Mouse (Mus musculus) intestine, embryonic 14.5 days (tissue): Measurements from ENCODE around the gene Wrnip1. TPM values are rescaled to one million over a fixed set of nuclear protein-coding genes. Genes with fewer than 3 reads are reported as not detected.

Source experiments
- ATAC-seq: fragments of 200-750 bp; cut with Nextera tagmentation; replicated peaks from 2 replicates; pipeline ENCODE4 v1.8.0; 2017; ENCODE audit warnings: low read depth, moderate number of reproducible peaks, moderate TSS enrichment, moderate library complexity; ENCODE audit not compliant: low FRiP score, low TSS enrichment
- DNase-seq: peaks from one replicate; pipeline ENCODE4 v3.0.0-alpha.2; 2018; ENCODE audit warnings: low spot score
- H3K27ac ChIP-seq: fragments of 300-500 bp; sonication (generic); 2 replicates; pipeline ENCODE4 v1.5.1; 2014; ENCODE audit warnings: low read depth, mild to moderate bottlenecking, control low read depth
- H3K27me3 ChIP-seq: fragments of 300-500 bp; sonication (generic); replicated peaks from 2 replicates; pipeline ENCODE4 v1.6.1; 2014; ENCODE audit warnings: low read length, control low read depth; ENCODE audit not compliant: control insufficient read depth, insufficient read depth
- H3K36me3 ChIP-seq: fragments of 300-500 bp; sonication (generic); 2 replicates; pipeline ENCODE4 v1.6.1; 2014; ENCODE audit warnings: low read length, control low read depth; ENCODE audit not compliant: control insufficient read depth, insufficient read depth
- H3K4me1 ChIP-seq: fragments of 300-500 bp; sonication (generic); replicated peaks from 2 replicates; pipeline ENCODE4 v1.6.1; 2014; ENCODE audit warnings: low read length, control low read depth, mixed read lengths; ENCODE audit not compliant: control insufficient read depth, insufficient read depth
- H3K4me2 ChIP-seq: fragments of 300-500 bp; sonication (generic); 2 replicates; pipeline ENCODE4 v1.6.1; 2014; ENCODE audit warnings: low read length
- H3K4me3 ChIP-seq: fragments of 300-500 bp; sonication (generic); 2 replicates; pipeline ENCODE4 v1.5.1; 2014; ENCODE audit warnings: low read depth, low read length, control low read depth, mixed read lengths
- H3K9ac ChIP-seq: fragments of 300-500 bp; sonication (generic); 2 replicates; pipeline ENCODE4 v1.6.1; 2014; ENCODE audit warnings: mild to moderate bottlenecking, low read length
- H3K9me3 ChIP-seq: fragments of 300-500 bp; sonication (generic); 2 replicates; pipeline ENCODE4 v1.6.1; 2016; ENCODE audit warnings: low read length, control low read depth; ENCODE audit not compliant: control insufficient read depth
- WGBS: fragments of 180-500 bp; shearing (Covaris S2); extraction: QIAGEN DNeasy Blood & Tissue Kit; methylation state at CpG from one replicate; pipeline ENCODE4 v1.1.7; 2014; 5-methylcytosine and 5-hydroxymethylcytosine counted together
- polyA plus RNA-seq: library from polyadenylated mRNA; unstranded; fragments of >200 nt; fragmentation: Nextera tagmentation; extraction: Ambion mirVana; gene quantifications from 2 replicates; pipeline ENCODE4 v1.2.1, GENCODE M21; 2014

Wrnip1 gene
- 16.7 and 20.7 TPM in 2 replicates for polyA plus RNA-seq

DNA sequence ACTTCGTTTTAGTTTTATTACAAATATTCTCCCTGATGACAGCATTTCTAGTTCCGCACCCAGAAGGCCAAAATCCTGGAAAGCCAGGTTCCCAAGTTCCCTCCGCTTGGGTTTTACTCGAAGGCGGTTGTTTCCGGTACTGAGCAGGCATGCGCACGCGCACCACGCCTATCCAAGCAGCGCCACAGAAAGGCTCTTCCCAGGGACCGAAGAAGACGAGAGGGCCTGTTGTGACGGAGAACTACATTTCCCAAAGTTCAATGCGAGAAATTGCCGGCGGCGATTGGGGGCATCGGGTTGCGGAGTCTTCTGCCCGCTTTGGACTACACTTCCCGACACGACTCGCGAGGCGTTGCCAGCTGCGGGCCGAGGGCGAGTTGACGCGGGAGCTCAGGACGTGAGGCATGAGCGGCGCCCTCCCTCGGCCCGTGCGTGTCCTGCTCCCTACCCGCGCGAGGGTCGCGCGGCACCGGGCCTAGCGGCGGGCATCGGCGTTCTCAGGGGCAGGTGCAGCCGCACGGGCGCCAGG lies at the start of gene Wrnip1:
TSS of gene Wrnip1 (plus strand) at position 346 of the 529 bp plus-strand sequence.
- Histone ChIP-seq H3K4me2 (peak within 1 kb of the TSS; percentile 86), H3K9me3 (no peaks in the 10 kb centered on the region), H3K27me3 (no peaks in the 10 kb centered on the region), H3K4me3 (peak within 1 kb of the TSS; percentile 82), H3K9ac (peak within 1 kb of the TSS; percentile 74), H3K27ac (peak within 1 kb of the TSS; percentile 59), H3K36me3 (peaks cover 19% of the 10 kb centered on the region), H3K4me1 (peaks cover 12% of the 10 kb centered on the region)
- under 1% methylated on average over 50 of the region's 51 CpGs for WGBS
- DNase-seq: peak; percentile 91
- peak; percentile 97 for ATAC-seq

DNA sequence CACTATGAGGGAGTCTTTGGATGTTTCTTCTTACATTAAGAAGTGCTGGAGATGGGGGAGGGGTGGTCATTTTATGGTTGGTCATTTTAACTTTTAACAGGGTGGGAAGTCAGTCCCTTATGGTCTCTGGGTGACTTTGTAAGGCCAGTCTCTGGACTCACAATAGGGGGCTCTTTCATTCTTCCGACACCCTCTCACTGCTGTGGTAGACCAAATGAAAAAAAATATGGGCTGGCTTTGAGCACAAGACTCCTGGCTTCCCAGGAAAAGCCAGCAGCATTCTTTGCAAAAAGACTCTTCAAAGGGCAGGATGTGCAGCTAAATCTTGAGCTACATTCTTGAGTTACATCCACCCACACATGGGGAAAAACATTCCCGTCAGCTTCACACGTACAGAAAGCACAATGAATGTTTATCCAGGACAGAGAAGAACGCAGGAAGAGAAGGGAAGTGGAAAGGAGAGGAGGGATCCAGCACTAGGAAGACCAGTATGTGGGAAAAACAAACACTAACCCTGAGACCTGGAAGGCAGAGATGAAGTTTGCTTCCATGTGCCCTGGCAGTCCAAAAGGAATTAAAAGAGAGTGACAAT lies 49.7 kb upstream of the Wrnip1 start:
- Histone ChIP-seq H3K9ac (no peak overlapping the region), H3K27me3 (no peaks in the 10 kb centered on the region), H3K27ac (no peak overlapping the region), H3K4me2 (no peak overlapping the region), H3K36me3 (no peaks in the 10 kb centered on the region), H3K4me3 (no peak overlapping the region), H3K9me3 (no peaks in the 10 kb centered on the region), H3K4me1 (no peaks in the 10 kb centered on the region)
- 21% methylated on average over 4 of the region's 4 CpGs for WGBS
- no peak for DNase-seq
- no peak for ATAC-seq

DNA sequence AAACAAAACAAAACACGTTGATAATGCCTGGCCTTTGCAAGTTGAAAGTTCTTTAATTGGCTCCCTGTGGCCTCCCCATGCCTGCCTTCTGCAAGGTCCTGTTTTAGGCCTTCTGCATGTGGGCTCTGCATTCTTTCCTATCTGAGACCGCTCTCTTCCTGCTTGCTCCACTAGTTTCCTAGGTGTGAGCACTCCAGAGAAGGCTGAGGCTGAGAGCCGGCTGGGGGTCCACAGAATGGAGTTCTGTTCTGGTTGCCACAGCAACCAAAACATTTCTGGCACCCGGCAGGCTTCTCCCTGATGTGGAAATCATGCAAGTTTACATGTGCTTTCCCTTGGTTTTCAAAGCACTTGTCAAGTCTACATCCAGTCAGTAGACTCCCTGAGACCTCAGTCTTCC lies 42.8 kb upstream of the Wrnip1 start:
- 27% methylated on average over 4 of the region's 4 CpGs for WGBS
- Histone ChIP-seq H3K9me3 (no peaks in the 10 kb centered on the region), H3K27me3 (no peaks in the 10 kb centered on the region), H3K27ac (no peak overlapping the region), H3K4me2 (no peak overlapping the region), H3K4me3 (no peak overlapping the region), H3K4me1 (no peaks in the 10 kb centered on the region), H3K36me3 (no peaks in the 10 kb centered on the region), H3K9ac (no peak overlapping the region)
- no peak for DNase-seq
- no peak for ATAC-seq

DNA sequence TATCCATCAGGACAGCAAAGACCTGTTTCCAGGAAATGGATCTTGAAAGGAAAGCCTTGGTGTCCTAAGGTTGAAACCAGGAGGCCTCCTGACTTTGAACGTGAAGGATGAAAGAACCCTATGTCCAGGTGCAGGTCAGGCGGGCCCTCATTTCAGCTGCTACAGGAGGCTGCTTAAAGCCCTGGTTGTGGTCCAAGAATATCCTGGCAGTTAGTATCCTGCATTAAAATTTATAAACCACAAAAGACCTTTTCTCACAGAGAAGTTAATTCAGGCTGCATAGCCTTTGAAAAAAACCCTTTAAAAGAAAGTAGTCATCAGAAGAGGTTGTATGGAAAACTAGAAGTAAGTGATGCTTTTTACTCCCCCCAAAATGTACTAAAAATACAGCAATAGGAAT lies 41.0 kb upstream of the Wrnip1 start:
- Histone ChIP-seq H3K27ac (no peak overlapping the region), H3K9ac (no peak overlapping the region), H3K36me3 (no peaks in the 10 kb centered on the region), H3K9me3 (no peaks in the 10 kb centered on the region), H3K4me3 (no peak overlapping the region), H3K4me2 (no peak overlapping the region), H3K4me1 (no peaks in the 10 kb centered on the region), H3K27me3 (no peaks in the 10 kb centered on the region)
- ATAC-seq (no peak), DNase-seq (no peak)
- 83% methylated on average over 2 of the region's 2 CpGs for WGBS

DNA sequence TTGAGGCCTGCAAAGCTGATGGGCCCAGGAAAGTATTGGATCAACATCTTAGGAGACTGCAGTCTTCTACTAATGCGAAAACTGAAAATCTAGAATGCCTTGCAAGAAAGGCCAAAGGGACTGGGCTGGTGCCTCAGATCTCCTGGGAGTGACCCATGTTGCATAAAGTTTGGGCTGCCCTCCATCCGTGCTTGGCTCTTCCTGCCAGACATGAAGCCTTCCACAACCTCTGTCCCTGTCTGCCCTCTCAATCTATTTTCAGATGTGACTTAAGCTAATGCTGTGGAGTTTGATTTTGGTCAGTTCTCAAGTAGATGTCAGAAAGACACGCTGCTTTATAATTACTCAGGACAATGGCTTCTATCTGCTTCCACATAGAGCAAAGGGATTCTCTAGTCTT lies 38.7 kb upstream of the Wrnip1 start:
- Histone ChIP-seq H3K27ac (no peak overlapping the region), H3K27me3 (no peaks in the 10 kb centered on the region), H3K9me3 (no peaks in the 10 kb centered on the region), H3K4me2 (no peak overlapping the region), H3K4me3 (no peak overlapping the region), H3K36me3 (no peaks in the 10 kb centered on the region), H3K4me1 (no peaks in the 10 kb centered on the region), H3K9ac (no peak overlapping the region)
- ATAC-seq: no peak
- WGBS: 86% methylated on average over 3 of the region's 3 CpGs
- no peak for DNase-seq

DNA sequence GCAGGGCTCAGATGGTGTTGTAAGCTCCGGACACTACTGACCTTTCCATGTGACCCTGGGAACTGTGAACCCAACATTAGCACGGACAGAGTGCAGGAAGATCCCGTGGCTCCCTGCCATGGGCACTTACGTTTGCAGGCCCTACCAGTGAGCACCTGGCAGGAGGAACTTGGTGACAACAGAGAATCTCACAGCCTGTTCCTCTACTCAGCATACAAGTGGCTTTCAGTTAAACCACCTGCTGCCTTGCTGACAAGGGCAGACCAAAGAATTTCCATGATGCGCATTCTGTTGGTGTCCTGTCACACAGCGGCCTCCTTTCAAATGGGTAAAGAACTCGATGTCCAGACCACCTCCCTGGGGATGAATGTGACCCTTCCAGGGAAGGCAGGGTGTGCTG lies 37.4 kb upstream of the Wrnip1 start:
- no peaks in the 10 kb centered on the region for H3K36me3 ChIP-seq
- no peaks in the 10 kb centered on the region for H3K4me1 ChIP-seq
- ATAC-seq: no peak
- no peaks in the 10 kb centered on the region for H3K9me3 ChIP-seq
- no peak for DNase-seq
- no peak overlapping the region for H3K4me2 ChIP-seq
- no peaks in the 10 kb centered on the region for H3K27me3 ChIP-seq
- no peak overlapping the region for H3K4me3 ChIP-seq
- WGBS: 38% methylated on average over 7 of the region's 7 CpGs
- no peak overlapping the region for H3K27ac ChIP-seq
- H3K9ac ChIP-seq: no peak overlapping the region

DNA sequence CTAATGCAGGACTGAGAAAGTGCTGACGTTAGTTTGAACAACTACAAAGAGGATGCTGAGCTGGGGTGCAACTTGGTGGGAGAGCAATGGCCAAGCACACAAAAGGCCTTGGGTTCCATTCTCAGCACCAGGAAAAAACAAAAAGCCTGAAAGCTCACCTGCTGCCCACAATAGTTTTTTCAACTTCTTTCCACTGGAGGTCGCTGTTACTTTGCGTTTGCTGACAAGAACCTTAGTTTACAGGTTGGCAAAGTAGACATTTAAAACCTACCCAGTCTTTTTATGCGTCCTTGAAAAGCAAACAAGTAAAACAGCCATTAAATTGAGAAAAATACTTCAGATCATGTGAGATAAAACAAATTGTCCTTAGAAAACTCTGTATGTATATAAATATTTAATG lies 33.7 kb upstream of the Wrnip1 start:
- no peak for DNase-seq
- Histone ChIP-seq H3K4me1 (no peaks in the 10 kb centered on the region), H3K36me3 (no peaks in the 10 kb centered on the region), H3K27ac (no peak overlapping the region), H3K9ac (no peak overlapping the region), H3K27me3 (no peaks in the 10 kb centered on the region), H3K4me2 (no peak overlapping the region), H3K4me3 (no peak overlapping the region), H3K9me3 (no peaks in the 10 kb centered on the region)
- no peak for ATAC-seq
- 14% methylated on average over 4 of the region's 4 CpGs for WGBS

DNA sequence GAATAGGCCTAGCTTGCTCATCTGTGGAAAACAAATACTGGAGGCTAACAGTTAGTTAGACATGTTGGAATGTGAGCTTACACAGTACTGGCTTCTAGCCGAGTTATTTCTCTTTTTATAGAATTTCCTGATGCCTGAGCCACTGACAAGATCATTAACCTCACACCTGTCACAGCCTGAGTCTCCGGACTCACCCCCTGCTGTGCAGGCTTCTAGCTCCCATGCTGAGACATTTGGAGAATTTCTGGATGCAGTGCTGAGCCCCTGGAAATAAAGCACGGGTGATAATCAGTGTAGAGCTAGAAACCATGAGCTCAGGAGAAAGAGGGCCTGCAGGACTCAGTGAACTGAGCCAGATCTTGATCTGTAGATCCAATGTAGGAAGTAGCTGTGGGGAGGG lies 31.9 kb upstream of the Wrnip1 start:
- H3K4me3 ChIP-seq: no peak overlapping the region
- no peak for ATAC-seq
- no peak overlapping the region for H3K4me2 ChIP-seq
- no peak overlapping the region for H3K9ac ChIP-seq
- H3K9me3 ChIP-seq: no peaks in the 10 kb centered on the region
- no peaks in the 10 kb centered on the region for H3K36me3 ChIP-seq
- 25% methylated on average over 3 of the region's 3 CpGs for WGBS
- H3K27ac ChIP-seq: no peak overlapping the region
- no peak for DNase-seq
- no peaks in the 10 kb centered on the region for H3K4me1 ChIP-seq
- no peaks in the 10 kb centered on the region for H3K27me3 ChIP-seq

DNA sequence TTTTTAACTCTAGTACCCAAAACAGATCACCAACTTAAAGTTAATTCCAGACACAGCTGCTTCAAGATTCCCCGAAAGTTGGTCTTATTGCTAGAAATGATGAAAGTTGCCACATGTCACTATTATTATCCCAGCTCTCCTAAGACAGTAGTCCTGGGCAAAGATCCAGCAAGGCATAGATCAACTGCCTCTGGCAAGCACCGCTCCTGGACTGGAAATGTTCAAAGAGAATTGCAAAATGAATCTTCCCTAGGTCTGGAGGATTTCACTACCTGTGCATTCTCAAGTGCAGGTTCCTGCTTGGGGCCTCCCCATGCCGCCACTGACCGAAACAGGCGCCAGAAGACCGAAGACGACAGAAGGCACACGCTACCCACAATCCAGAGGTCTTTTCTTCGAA lies 25.9 kb upstream of the Wrnip1 start:
- DNase-seq (no peak), ATAC-seq (no peak)
- no peak overlapping the region for H3K27ac ChIP-seq
- no peak overlapping the region for H3K4me2 ChIP-seq
- WGBS: 74% methylated on average over 9 of the region's 9 CpGs
- H3K36me3 ChIP-seq: no peaks in the 10 kb centered on the region
- H3K9me3 ChIP-seq: no peaks in the 10 kb centered on the region
- H3K4me3 ChIP-seq: no peak overlapping the region
- no peaks in the 10 kb centered on the region for H3K27me3 ChIP-seq
- no peaks in the 10 kb centered on the region for H3K4me1 ChIP-seq
- no peak overlapping the region for H3K9ac ChIP-seq
